Comparison of ENCODE assay signal across 24 mouse cellular contexts in genomic region chr2:32112548-32112947, GRCm38 (mm10). TPM values are rescaled to one million over a fixed set of nuclear protein-coding genes. Genes with fewer than 3 reads are reported as not detected.
DNase-seq lines count a peak whose midpoint lies in the region; ATAC-seq and TF ChIP-seq lines count a peak whose summit lies in the region.
"Had no signal": no experiment of that assay in that cellular context is flagged by ENCODE, and none has a peak within 500 bp of the region (broad histone marks: within the 10 kb centered on the region; RNA-seq: fewer than 3 reads in every experiment).

No protein-coding gene starts in this region.

- peak overlapping the region; percentile 76 for H3K27ac ChIP-seq in left cerebral cortex, adult 2 months
- H3K27ac ChIP-seq in liver, embryonic 15.5 days (replicated peaks) = peak overlapping the region; percentile 92; the same call in 1 of the 2 replicates
- no peak overlapping the region for H3K27ac ChIP-seq in liver, postnatal 0 days (ENCODE audit: low read depth)
- H3K27ac ChIP-seq: embryonic facial prominence, embryonic 13.5 days; forebrain, embryonic 12.5 days; heart, embryonic 10.5 days; hindbrain, embryonic 12.5 days had no signal

- H3K4me1 ChIP-seq in liver, embryonic 15.5 days (replicated peaks) = peaks cover 62% of the 10 kb centered on the region
- H3K4me1 ChIP-seq in liver, postnatal 0 days (ENCODE audit: insufficient read depth) = peaks cover 18% of the 10 kb centered on the region
- H3K4me1 ChIP-seq: embryonic facial prominence, embryonic 13.5 days; forebrain, embryonic 12.5 days had no signal

- ATAC-seq in frontal cortex, adult (ENCODE audit: low TSS enrichment) = peak; percentile 82
- ATAC-seq in liver, embryonic 15.5 days (ENCODE audit: insufficient read depth) = no peak
- no peak for ATAC-seq in liver, postnatal 0 days
- ATAC-seq: CD4-positive, CD25-positive, alpha-beta regulatory T cell, adult 4 months; forebrain, embryonic 16.5 days had no signal

- no peak for TF ChIP-seq CTCF in left cerebral cortex, adult 2 months (IDR thresholded peaks at IDR 0.05)
- TF ChIP-seq CTCF in liver, postnatal 0 days (IDR thresholded peaks at IDR 0.05; ENCODE audit: low read depth) = no peak

- 68% methylated on average over 2 of the region's 2 CpGs for WGBS in liver, embryonic 15.5 days (ENCODE audit: insufficient replicate concordance)
- 68% methylated on average over 2 of the region's 2 CpGs for WGBS in liver, postnatal 0 days (ENCODE audit: insufficient replicate concordance)

- no peaks in the 10 kb centered on the region for H3K27me3 ChIP-seq in liver, embryonic 15.5 days
- no peaks in the 10 kb centered on the region for H3K27me3 ChIP-seq in liver, postnatal 0 days (ENCODE audit: insufficient read depth, low read length)
- H3K27me3 ChIP-seq: embryonic facial prominence, embryonic 13.5 days; forebrain, embryonic 12.5 days; hindbrain, embryonic 12.5 days had no signal

- DNase-seq in frontal cortex, postnatal 25 days (ENCODE audit: low spot score in 2 of 2) = no peak
- no peak for DNase-seq in left cerebral cortex, adult 2 months (ENCODE audit: extremely low spot score in 1 of 2, low spot score in 2 of 2)
- DNase-seq in left cerebral cortex, adult 11 months (ENCODE audit: low spot score) = no peak
- DNase-seq in liver, postnatal 0 days = no peak
- peak; percentile 64 for DNase-seq in brain, adult 2 months (ENCODE audit: low read depth, low spot score)
- no peak for DNase-seq in ovary, postnatal 14 days (ENCODE audit: low spot score)
- DNase-seq: adrenal gland, postnatal 10 days; B cell, adult 2 months; cerebellum, adult 11-12 months; cerebellum, adult 9-10 months; cerebellum, postnatal 25 days; gastrocnemius, postnatal 10 days; heart, adult 18-20 months; heart, postnatal 10 days; heart, postnatal 4 days had no signal

- H3K4me3 ChIP-seq in left cerebral cortex, adult 2 months = no peak overlapping the region
- H3K4me3 ChIP-seq in liver, embryonic 15.5 days (replicated peaks) = no peak overlapping the region
- H3K4me3 ChIP-seq in liver, postnatal 0 days (ENCODE audit: low read depth, low read length) = no peak overlapping the region
- H3K4me3 ChIP-seq: embryonic facial prominence, embryonic 13.5 days; forebrain, embryonic 12.5 days; heart, embryonic 10.5 days; hindbrain, embryonic 12.5 days had no signal

- H3K9me3 ChIP-seq in liver, embryonic 15.5 days (replicated peaks) = no peaks in the 10 kb centered on the region; the same call in 1 of the 2 replicates
- no peaks in the 10 kb centered on the region for H3K9me3 ChIP-seq in liver, postnatal 0 days (ENCODE audit: low read length)
- H3K9me3 ChIP-seq: forebrain, embryonic 12.5 days; heart, embryonic 10.5 days; hindbrain, embryonic 12.5 days had no signal

- intact Hi-C loops in left cerebral cortex, adult 2 months (cut with DNase I) = no loop called here

- TF ChIP-seq EP300 in liver, postnatal 0 days (IDR thresholded peaks at IDR 0.05; ENCODE audit: low read depth) = no peak

- H3K36me3 ChIP-seq in liver, embryonic 15.5 days (replicated peaks) = 0 out of 2 replicates have a peak, but pooled peaks cover 4% of the 10 kb centered on the region
- H3K36me3 ChIP-seq in liver, postnatal 0 days (replicated peaks; ENCODE audit: insufficient read depth, low read length) = no peaks in the 10 kb centered on the region
- H3K36me3 ChIP-seq: embryonic facial prominence, embryonic 13.5 days; forebrain, embryonic 12.5 days; G1E had no signal

- H3K4me2 ChIP-seq in liver, embryonic 15.5 days = no peak overlapping the region
- H3K4me2 ChIP-seq in liver, postnatal 0 days (ENCODE audit: low read depth, low read length) = no peak overlapping the region
- H3K4me2 ChIP-seq: embryonic facial prominence, embryonic 13.5 days; forebrain, embryonic 12.5 days; hindbrain, embryonic 12.5 days had no signal

- no peak overlapping the region for H3K9ac ChIP-seq in liver, embryonic 15.5 days
- H3K9ac ChIP-seq in liver, postnatal 0 days (replicated peaks) = no peak overlapping the region
- H3K9ac ChIP-seq: embryonic facial prominence, embryonic 13.5 days; forebrain, embryonic 12.5 days; hindbrain, embryonic 12.5 days had no signal

RNA-seq across cellular contexts. Expression of gene Plpp7, which starts 17.2 kb away (rescaled TPM):
- total RNA-seq in left cerebral cortex, adult 2 months (2021) = 10 to 100 TPM; 26.8 to 29.3 TPM
- 1.9 and 2.0 TPM in 2 replicates for polyA plus RNA-seq in liver, embryonic 15.5 days (2015; fragmentation: Nextera tagmentation; extraction: Ambion mirVana)
- 1.6 and 1.7 TPM in 2 replicates for polyA plus RNA-seq in liver, postnatal 0 days (2015; fragmentation: Nextera tagmentation; extraction: Ambion mirVana)
- polyA plus RNA-seq: CD4-positive, CD25-positive, alpha-beta regulatory T cell, adult 4 months had no signal

RNA-seq across cellular contexts. Expression of gene Fam78a, which starts 27.9 kb away (rescaled TPM):
- total RNA-seq in left cerebral cortex, adult 2 months (2021) = 1 to 10 TPM; 9.0 to 9.7 TPM
- polyA plus RNA-seq in liver, embryonic 15.5 days (2015; fragmentation: Nextera tagmentation; extraction: Ambion mirVana) = 11.4 TPM in 2 replicates
- 3.8 and 4.3 TPM in 2 replicates for polyA plus RNA-seq in liver, postnatal 0 days (2015; fragmentation: Nextera tagmentation; extraction: Ambion mirVana)

RNA-seq across cellular contexts. Expression of gene Prrc2b, which starts 38.3 kb away (rescaled TPM):
- total RNA-seq in left cerebral cortex, adult 2 months (2021) = 100 to 1,000 TPM; 268 to 280 TPM
- 8.3 and 9.6 TPM in 2 replicates for polyA plus RNA-seq in liver, embryonic 15.5 days (2015; fragmentation: Nextera tagmentation; extraction: Ambion mirVana)
- 7.5 and 8.4 TPM in 2 replicates for polyA plus RNA-seq in liver, postnatal 0 days (2015; fragmentation: Nextera tagmentation; extraction: Ambion mirVana)
